Mouse (Mus musculus) CH12.LX (cell line): ENCODE measurements at regions not wholly inside any gene's neighbourhood (a gene's known extent, or its start where the extent isn't known, plus 50 kb on each side); places are given as distances from the start of the nearest gene placed in this dataset.

Experiments used
- DNase-seq: peaks from one replicate; pipeline ENCODE4 v3.0.0-alpha.2; 2013; ENCODE audit errors: extremely low read depth
- H3K27ac ChIP-seq: 2 replicates; pipeline ENCODE4 v1.5.1; 2012; ENCODE audit warnings: low read depth, mild to moderate bottlenecking, control low read depth, moderate library complexity; ENCODE audit not compliant: insufficient read depth
- H3K27me3 ChIP-seq: replicated peaks from 2 replicates; pipeline ENCODE3; 2012; ENCODE audit warnings: inconsistent platforms
- H3K36me3 ChIP-seq, 2 experiments: replicated peaks in 1 of 2; 2 replicates each; pipeline versions ENCODE3 to v1.6.1; 2012; ENCODE audit warnings: inconsistent platforms in 1 of 2, low read length in 1 of 2, mild to moderate bottlenecking in 1 of 2, mixed read lengths in 1 of 2, moderate library complexity in 1 of 2; ENCODE audit not compliant: control insufficient read depth in 1 of 2, insufficient read depth in 1 of 2
- H3K4me1 ChIP-seq, 2 experiments: 2 replicates each; pipeline ENCODE4 v1.6.1; 2012; ENCODE audit warnings: inconsistent platforms in 1 of 2, moderate library complexity in 1 of 2; ENCODE audit not compliant: insufficient read depth in 2 of 2, control insufficient read depth in 1 of 2
- H3K4me2 ChIP-seq: 2 replicates; pipeline ENCODE4 v1.6.1; 2012; ENCODE audit warnings: low read depth, mild to moderate bottlenecking, control low read depth; ENCODE audit not compliant: poor library complexity, insufficient read depth, severe bottlenecking
- H3K4me3 ChIP-seq, 3 experiments: fragments of 150-350 bp in 1 of 3; sonication (generic) in 1 of 3; replicated peaks in 1 of 3; 2 replicates each; pipeline versions ENCODE3 to v1.5.1; 2011 to 2012; ENCODE audit warnings: low read depth in 2 of 3, low read length in 2 of 3, mild to moderate bottlenecking in 2 of 3, moderate library complexity in 2 of 3, control low read depth in 1 of 3, improper control_type of control experiment in 1 of 3, inconsistent platforms in 1 of 3, mixed read lengths in 1 of 3; ENCODE audit not compliant: poor library complexity in 1 of 3
- H3K79me2 ChIP-seq: replicated peaks from 2 replicates; pipeline ENCODE4 v1.6.1; 2012; ENCODE audit warnings: mild to moderate bottlenecking, moderate library complexity; ENCODE audit not compliant: control insufficient read depth, poor library complexity, insufficient read depth, severe bottlenecking; ENCODE audit errors: extremely low read depth
- H3K9ac ChIP-seq: 2 replicates; pipeline ENCODE4 v1.6.1; 2012; ENCODE audit warnings: low read depth, mild to moderate bottlenecking, control low read depth, moderate library complexity; ENCODE audit not compliant: insufficient read depth
- H3K9me3 ChIP-seq: replicated peaks from 2 replicates; pipeline ENCODE3; 2012; ENCODE audit warnings: low read length, inconsistent platforms, mixed read lengths
- BHLHE40 ChIP-seq: IDR thresholded peaks from 2 replicates; pipeline ENCODE4 v1.6.1; 2011; ENCODE audit warnings: mild to moderate bottlenecking, low read depth, low read length, improper control_type of control experiment
- CHD1 ChIP-seq: IDR thresholded peaks from 2 replicates; pipeline ENCODE4 v1.6.1; 2012; ENCODE audit warnings: low read depth, low read length, improper control_type of control experiment, inconsistent platforms
- CHD2 ChIP-seq: IDR thresholded peaks from 2 replicates; pipeline ENCODE4 v1.6.1; 2011; ENCODE audit warnings: low read length, improper control_type of control experiment
- CTCF ChIP-seq, 2 experiments: IDR thresholded peaks in 1 of 2; conservative IDR thresholded peaks in 1 of 2; 2 replicates each; pipeline ENCODE4 v1.5.1; 2011 to 2012; ENCODE audit warnings: low read depth in 2 of 2, low read length in 2 of 2, improper control_type of control experiment in 1 of 2, inconsistent platforms in 1 of 2, mild to moderate bottlenecking in 1 of 2, moderate library complexity in 1 of 2
- ELF1 ChIP-seq: IDR thresholded peaks from 2 replicates; pipeline ENCODE4 v1.6.1; 2014; ENCODE audit warnings: low read depth, mild to moderate bottlenecking, inconsistent platforms, low read length, improper control_type of control experiment
- EP300 ChIP-seq: IDR thresholded peaks from 2 replicates; pipeline ENCODE4 v1.6.1; 2011; ENCODE audit warnings: low read length, improper control_type of control experiment
- ETS1 ChIP-seq: conservative IDR thresholded peaks from 2 replicates; pipeline ENCODE4 v1.6.1; 2012; ENCODE audit warnings: low read depth, mild to moderate bottlenecking, inconsistent platforms, low read length, improper control_type of control experiment, moderate library complexity
- GABPA ChIP-seq: IDR thresholded peaks from 2 replicates; pipeline ENCODE4 v1.6.1; 2012; ENCODE audit warnings: low read depth, low read length, improper control_type of control experiment, inconsistent platforms; ENCODE audit not compliant: insufficient replicate concordance
- JUND ChIP-seq: conservative IDR thresholded peaks from 2 replicates; pipeline ENCODE4 v1.6.1; 2011; ENCODE audit warnings: low read depth, low read length, improper control_type of control experiment
- MAFK ChIP-seq: IDR thresholded peaks from 2 replicates; pipeline ENCODE4 v1.6.1; 2011; ENCODE audit warnings: low read length, improper control_type of control experiment; ENCODE audit not compliant: insufficient replicate concordance
- MEF2A ChIP-seq: IDR thresholded peaks from 2 replicates; pipeline ENCODE4 v1.6.1; 2014; ENCODE audit warnings: low read depth, mild to moderate bottlenecking, inconsistent platforms, low read length, improper control_type of control experiment, borderline replicate concordance
- MXI1 ChIP-seq: IDR thresholded peaks from 2 replicates; pipeline ENCODE4 v1.6.1; 2011; ENCODE audit warnings: mild to moderate bottlenecking, low read depth, low read length, improper control_type of control experiment
- MYC ChIP-seq: IDR thresholded peaks from 2 replicates; pipeline ENCODE4 v1.6.1; 2011; ENCODE audit warnings: low read depth, mild to moderate bottlenecking, improper control_type of control experiment, low read length
- NELFE ChIP-seq: IDR thresholded peaks from 2 replicates; pipeline ENCODE4 v1.6.1; 2011; ENCODE audit warnings: low read depth, low read length, improper control_type of control experiment
- NRF1 ChIP-seq: IDR thresholded peaks from 2 replicates; pipeline ENCODE4 v1.6.1; 2014; ENCODE audit warnings: low read depth, mild to moderate bottlenecking, inconsistent platforms, low read length, improper control_type of control experiment, moderate library complexity
- PAX5 ChIP-seq: IDR thresholded peaks from 2 replicates; pipeline ENCODE4 v1.6.1; 2012; ENCODE audit warnings: low read length, inconsistent platforms, mixed read lengths
- RAD21 ChIP-seq: IDR thresholded peaks from 2 replicates; pipeline ENCODE4 v1.6.1; 2011; ENCODE audit warnings: low read depth, mild to moderate bottlenecking, low read length, improper control_type of control experiment, moderate library complexity
- SIN3A ChIP-seq: IDR thresholded peaks from 2 replicates; pipeline ENCODE4 v1.6.1; 2012; ENCODE audit warnings: low read length, improper control_type of control experiment, inconsistent platforms
- SMC3 ChIP-seq: IDR thresholded peaks from 2 replicates; pipeline ENCODE4 v1.6.1; 2011; ENCODE audit warnings: low read depth, low read length, improper control_type of control experiment
- TBP ChIP-seq: conservative IDR thresholded peaks from 2 replicates; pipeline ENCODE4 v1.6.1; 2011; ENCODE audit warnings: low read depth, low read length, improper control_type of control experiment
- USF2 ChIP-seq: conservative IDR thresholded peaks from 2 replicates; pipeline ENCODE4 v1.6.1; 2011; ENCODE audit warnings: low read depth, low read length, improper control_type of control experiment
- ZKSCAN1 ChIP-seq: IDR thresholded peaks from 2 replicates; pipeline ENCODE4 v1.6.1; 2012; ENCODE audit warnings: low read depth, inconsistent platforms, low read length, improper control_type of control experiment, borderline replicate concordance
- ZMIZ1 ChIP-seq: IDR thresholded peaks from 2 replicates; pipeline ENCODE4 v1.6.1; 2012; ENCODE audit warnings: low read depth, mild to moderate bottlenecking, inconsistent platforms, low read length, improper control_type of control experiment
- ZNF384 ChIP-seq: IDR thresholded peaks from 2 replicates; pipeline ENCODE4 v1.6.1; 2012; ENCODE audit warnings: low read depth, low read length, improper control_type of control experiment, inconsistent platforms
- dilution Hi-C: fragments of 300-500 bp; cut with MboI; formaldehyde crosslinking; loops from 2 replicates; pipeline ENCODE4 v1.14.3; 2020; ENCODE audit warnings: low sequenced_read_pairs; ENCODE audit not compliant: extremely low pct_unique_long_range_greater_than_20kb, extremely low pct_ligation_motif_present
- in situ Hi-C: fragments of 300-500 bp; cut with MboI; formaldehyde crosslinking; loops from 3 replicates; pipeline ENCODE4 v1.14.3; 2019; ENCODE audit warnings: low sequenced_read_pairs, low pct_ligation_motif_present, low pct_unique_long_range_greater_than_20kb, mixed read lengths

GRCm38 (mm10) chr5:139613601-139614000 lies 70.3 kb downstream of the Uncx start:
- H3K4me1 ChIP-seq: no peaks in the 10 kb centered on the region
- peaks cover 42% of the 10 kb centered on the region for H3K27me3 ChIP-seq
- in situ Hi-C loops: no loop called here
- no peak overlapping the region for H3K9ac ChIP-seq
- H3K9me3 ChIP-seq: no peaks in the 10 kb centered on the region
- TF ChIP-seq NRF1: no peak
- no peak for TF ChIP-seq PAX5
- TF ChIP-seq RAD21: no peak
- TF ChIP-seq CHD1: no peak
- TF ChIP-seq JUND: no peak
- TF ChIP-seq ZNF384: no peak
- TF ChIP-seq ETS1: no peak
- TF ChIP-seq MAFK: no peak
- TF ChIP-seq ZKSCAN1: no peak
- TF ChIP-seq CHD2: no peak
- no peak for TF ChIP-seq SMC3
- no peak for TF ChIP-seq SIN3A
- no peak overlapping the region for H3K4me2 ChIP-seq
- no peak overlapping the region for H3K27ac ChIP-seq
- no peaks in the 10 kb centered on the region for H3K79me2 ChIP-seq
- no peak overlapping the region for H3K4me3 ChIP-seq
- H3K36me3 ChIP-seq: no peaks in the 10 kb centered on the region
- dilution Hi-C loops: no loop called here
- DNase-seq: no peak

DNA sequence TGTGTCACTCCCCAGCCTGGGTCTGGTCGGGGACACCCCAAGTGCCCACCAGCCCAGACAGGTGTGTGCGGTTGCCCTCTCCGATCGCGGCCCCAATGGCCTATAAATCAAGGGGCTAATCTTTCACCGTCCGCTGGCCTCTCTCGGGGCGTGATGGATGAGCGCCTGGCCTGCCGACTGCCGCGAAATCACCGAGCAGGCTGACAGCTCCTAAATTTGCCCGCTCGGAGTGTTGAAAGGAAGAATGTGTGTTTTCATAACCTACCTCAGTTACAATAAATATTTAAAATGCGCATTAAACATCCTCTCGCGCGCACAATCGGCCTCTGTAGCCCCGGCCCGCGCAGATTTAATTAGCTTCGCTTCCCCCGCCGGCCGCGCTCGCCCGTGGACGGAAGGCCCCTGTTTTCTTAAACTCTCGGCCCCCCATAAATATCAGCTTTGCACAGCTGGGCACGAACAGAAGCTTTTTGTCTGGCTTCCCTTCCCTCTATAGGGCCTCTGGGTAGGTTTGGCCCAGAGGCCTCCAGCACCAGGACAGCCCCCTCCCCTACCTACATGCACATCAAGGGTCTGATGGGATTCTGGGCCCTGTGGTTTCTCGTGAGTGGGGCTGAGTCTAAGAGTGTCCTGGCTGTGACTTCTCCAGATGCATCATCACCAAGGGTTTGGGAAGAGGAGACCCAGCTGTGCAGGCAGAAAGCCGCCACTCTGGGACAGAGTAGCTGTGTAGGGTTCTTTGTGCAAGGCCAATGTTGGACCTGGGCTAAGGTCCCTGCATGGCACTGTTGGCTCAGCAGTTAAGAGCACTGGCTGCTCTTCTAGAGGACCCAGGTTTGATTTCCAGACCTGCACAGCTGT lies 76.2 kb downstream of the Uncx start:
- H3K79me2 ChIP-seq: no peaks in the 10 kb centered on the region
- no peaks in the 10 kb centered on the region for H3K36me3 ChIP-seq
- no peaks in the 10 kb centered on the region for H3K9me3 ChIP-seq
- H3K27ac ChIP-seq: no peak overlapping the region
- H3K27me3 ChIP-seq: peaks cover 30% of the 10 kb centered on the region
- H3K4me2 ChIP-seq: no peak overlapping the region
- dilution Hi-C loops: no loop called here
- H3K9ac ChIP-seq: no peak overlapping the region
- TF ChIP-seq GABPA (no peak), ELF1 (no peak), MXI1 (no peak), CHD1 (no peak), MEF2A (no peak), NELFE (no peak), ZMIZ1 (no peak), CTCF (conservative IDR thresholded peaks at IDR 0.05 in 1 of 2, IDR thresholded peaks at IDR 0.05 in 1 of 2; ENCODE audit: low read depth in 2 of 2, low read length in 2 of 2) (no peak), BHLHE40 (no peak), TBP (no peak), USF2 (no peak), EP300 (no peak), MYC (no peak)
- no peak overlapping the region for H3K4me3 ChIP-seq
- in situ Hi-C loops: no loop called here
- no peak for DNase-seq
- no peaks in the 10 kb centered on the region for H3K4me1 ChIP-seq
